Mouse (Mus musculus): Measurements from ENCODE around the gene Nwd2.

GRCm38 (mm10) chr5:63847080-63847479, 198.2 kb downstream of the Nwd2 start:
- TF ChIP-seq POLR2A (IDR thresholded peaks at IDR 0.05; ENCODE audit: borderline replicate concordance, control insufficient read depth, low read depth, low read length) (no peak), CTCF (IDR thresholded peaks at IDR 0.05; ENCODE audit: control insufficient read depth, insufficient read depth, low read length) (no peak)

Measured in bone marrow, adult 2 months (tissue).